Mouse (Mus musculus) erythroblast, embryonic 14.5 days (primary cell): ENCODE measurements around the gene Ano4. TPM values are rescaled to one million over a fixed set of nuclear protein-coding genes. Genes with fewer than 3 reads are reported as not detected.

Experiments
- H3K27me3 ChIP-seq: 2 replicates; pipeline ENCODE4 v1.6.1; 2012; ENCODE audit warnings: inconsistent platforms; ENCODE audit not compliant: control insufficient read depth
- H3K36me3 ChIP-seq: 2 replicates; pipeline ENCODE4 v1.6.1; 2012; ENCODE audit warnings: mild to moderate bottlenecking, inconsistent platforms; ENCODE audit not compliant: control insufficient read depth
- H3K4me1 ChIP-seq: 2 replicates; pipeline ENCODE4 v1.6.1; 2012; ENCODE audit warnings: inconsistent platforms; ENCODE audit not compliant: control insufficient read depth
- H3K4me3 ChIP-seq: replicated peaks from 2 replicates; pipeline ENCODE3; 2012; ENCODE audit warnings: moderate library complexity, mild to moderate bottlenecking, inconsistent platforms
- H3K9me3 ChIP-seq: 2 replicates; pipeline ENCODE4 v1.6.1; 2012; ENCODE audit warnings: low read length, inconsistent platforms, mixed read lengths; ENCODE audit not compliant: control insufficient read depth
- GATA1 ChIP-seq: IDR thresholded peaks from 2 replicates; pipeline ENCODE4 v1.6.1; 2012; ENCODE audit warnings: low read length, inconsistent platforms, mixed read lengths
- TAL1 ChIP-seq: IDR thresholded peaks from 3 replicates; pipeline ENCODE4 v1.6.1; 2012; ENCODE audit warnings: low read length, inconsistent platforms, mixed read lengths
- polyA plus RNA-seq: library from polyadenylated mRNA; stranded (reverse); fragments of >175 nt; gene quantifications from 2 replicates; pipeline ENCODE4 v1.2.3, GENCODE M21; 2012

Gene Ano4
- polyA plus RNA-seq, 1 experiment: not detected

- H3K27me3 ChIP-seq: no peaks in the 10 kb centered on the region
- H3K36me3 ChIP-seq: no peaks in the 10 kb centered on the region
- no peak for TF ChIP-seq TAL1
- no peak for TF ChIP-seq GATA1
- no peaks in the 10 kb centered on the region for H3K9me3 ChIP-seq
- H3K4me1 ChIP-seq: no peaks in the 10 kb centered on the region
- H3K4me3 ChIP-seq: no peak overlapping the region
Observed at GRCm38 (mm10) chr10:89307566-89307965, 37.0 kb downstream of the Ano4 start.

GRCm38 (mm10) chr10:89300346-89300745 is 44.2 kb downstream of the Ano4 start:
- TF ChIP-seq TAL1: no peak
- no peak for TF ChIP-seq GATA1

GRCm38 (mm10) chr10:89292784-89293183 is 51.8 kb downstream of the Ano4 start:
- H3K27me3 ChIP-seq: no peaks in the 10 kb centered on the region
- no peaks in the 10 kb centered on the region for H3K4me1 ChIP-seq
- no peaks in the 10 kb centered on the region for H3K36me3 ChIP-seq
- no peaks in the 10 kb centered on the region for H3K9me3 ChIP-seq
- H3K4me3 ChIP-seq: no peak overlapping the region
- TF ChIP-seq GATA1: no peak

More at GRCm38 (mm10) chr10:89300346-89300745, 44.2 kb downstream of the Ano4 start:
- H3K4me1 ChIP-seq: no peaks in the 10 kb centered on the region
- H3K27me3 ChIP-seq: no peaks in the 10 kb centered on the region
- H3K4me3 ChIP-seq: no peak overlapping the region
- no peaks in the 10 kb centered on the region for H3K9me3 ChIP-seq
- no peaks in the 10 kb centered on the region for H3K36me3 ChIP-seq

- H3K4me3 ChIP-seq: no peak overlapping the region
- H3K4me1 ChIP-seq: no peaks in the 10 kb centered on the region
- H3K9me3 ChIP-seq: no peaks in the 10 kb centered on the region
- TF ChIP-seq TAL1 (no peak), GATA1 (no peak)
- H3K27me3 ChIP-seq: no peaks in the 10 kb centered on the region
- no peaks in the 10 kb centered on the region for H3K36me3 ChIP-seq
Observed at GRCm38 (mm10) chr10:89290698-89291097, 53.9 kb downstream of the Ano4 start.

- no peaks in the 10 kb centered on the region for H3K4me1 ChIP-seq
- TF ChIP-seq TAL1 (no peak), GATA1 (no peak)
- H3K9me3 ChIP-seq: no peaks in the 10 kb centered on the region
- no peaks in the 10 kb centered on the region for H3K27me3 ChIP-seq
- no peaks in the 10 kb centered on the region for H3K36me3 ChIP-seq
- no peak overlapping the region for H3K4me3 ChIP-seq
Observed at GRCm38 (mm10) chr10:89289290-89289689, 55.3 kb downstream of the Ano4 start.

GRCm38 (mm10) chr10:89280402-89280801 is 64.2 kb downstream of the Ano4 start:
- Histone ChIP-seq H3K9me3 (no peaks in the 10 kb centered on the region), H3K36me3 (no peaks in the 10 kb centered on the region), H3K4me3 (no peak overlapping the region), H3K4me1 (no peaks in the 10 kb centered on the region), H3K27me3 (no peaks in the 10 kb centered on the region)
- TF ChIP-seq TAL1: no peak
- no peak for TF ChIP-seq GATA1

- H3K36me3 ChIP-seq: no peaks in the 10 kb centered on the region
- TF ChIP-seq TAL1 (no peak), GATA1 (no peak)
- H3K4me3 ChIP-seq: no peak overlapping the region
- H3K27me3 ChIP-seq: no peaks in the 10 kb centered on the region
- no peaks in the 10 kb centered on the region for H3K9me3 ChIP-seq
- no peaks in the 10 kb centered on the region for H3K4me1 ChIP-seq
Observed at GRCm38 (mm10) chr10:89273001-89273680, 71.4 kb downstream of the Ano4 start.

- Histone ChIP-seq H3K36me3 (no peaks in the 10 kb centered on the region), H3K4me1 (no peaks in the 10 kb centered on the region), H3K27me3 (no peaks in the 10 kb centered on the region), H3K4me3 (no peak overlapping the region), H3K9me3 (no peaks in the 10 kb centered on the region)
- TF ChIP-seq GATA1 (no peak), TAL1 (no peak)
Observed at GRCm38 (mm10) chr10:89267312-89267711, 77.2 kb downstream of the Ano4 start.

GRCm38 (mm10) chr10:89263396-89263795 is 81.2 kb downstream of the Ano4 start:
- H3K9me3 ChIP-seq: no peaks in the 10 kb centered on the region
- no peaks in the 10 kb centered on the region for H3K27me3 ChIP-seq
- TF ChIP-seq GATA1: no peak
- TF ChIP-seq TAL1: no peak
- no peaks in the 10 kb centered on the region for H3K4me1 ChIP-seq
- H3K4me3 ChIP-seq: no peak overlapping the region
- no peaks in the 10 kb centered on the region for H3K36me3 ChIP-seq
